Mouse (Mus musculus) G1E (cell line): ENCODE results near the gene Wwox. TPM values are rescaled to one million over a fixed set of nuclear protein-coding genes. Genes with fewer than 3 reads are reported as not detected.

Experiments
- ATAC-seq: 2 replicates; pipeline ENCODE4 v1.8.0; 2016; ENCODE audit warnings: mild to moderate bottlenecking; ENCODE audit not compliant: insufficient number of reproducible peaks, poor library complexity, low FRiP score, severe bottlenecking; ENCODE audit errors: extremely low read depth
- DNase-seq: peaks from one replicate; pipeline ENCODE4 v3.0.0; 2012; ENCODE audit warnings: low spot score
- H3K27me3 ChIP-seq: 2 replicates; pipeline ENCODE4 v1.6.1; 2012; ENCODE audit warnings: mild to moderate bottlenecking, low read length, inconsistent platforms; ENCODE audit not compliant: insufficient read depth
- H3K36me3 ChIP-seq: replicated peaks from 2 replicates; pipeline ENCODE3; 2012; ENCODE audit warnings: mild to moderate bottlenecking, inconsistent platforms
- H3K4me1 ChIP-seq: 2 replicates; pipeline ENCODE4 v1.6.1; 2012; ENCODE audit warnings: low read depth, low read length, inconsistent platforms, mixed read lengths; ENCODE audit not compliant: insufficient read depth
- H3K4me3 ChIP-seq: 2 replicates; pipeline ENCODE4 v1.5.1; 2012; ENCODE audit warnings: low read depth, mild to moderate bottlenecking, inconsistent platforms, low read length, moderate library complexity, mixed read lengths
- H3K9me3 ChIP-seq: replicated peaks from 2 replicates; pipeline ENCODE4 v1.6.1; 2012; ENCODE audit warnings: inconsistent platforms
- CTCF ChIP-seq: IDR thresholded peaks from 2 replicates; pipeline ENCODE4 v1.5.1; 2012; ENCODE audit warnings: low read depth, low read length, inconsistent platforms, mixed read lengths
- GATA1 ChIP-seq: IDR thresholded peaks from 2 replicates; pipeline ENCODE4 v1.6.1; 2012; ENCODE audit warnings: borderline replicate concordance, low read length, inconsistent platforms, mixed read lengths
- GATA2 ChIP-seq: IDR thresholded peaks from 2 replicates; pipeline ENCODE4 v1.6.1; 2012; ENCODE audit warnings: low read depth, low read length, inconsistent platforms, borderline replicate concordance
- POLR2AphosphoS5 ChIP-seq: IDR thresholded peaks from 2 replicates; pipeline ENCODE4 v1.6.1; 2012; ENCODE audit warnings: low read depth, low read length, inconsistent platforms; ENCODE audit not compliant: insufficient replicate concordance
- TAL1 ChIP-seq: conservative IDR thresholded peaks from 2 replicates; pipeline ENCODE4 v1.6.1; 2012; ENCODE audit warnings: low read depth, low read length, inconsistent platforms, mixed read lengths
- polyA plus RNA-seq: library from polyadenylated mRNA; stranded (reverse); fragments of >175 nt; gene quantifications from 2 replicates; pipeline ENCODE4 v1.2.3, GENCODE M21; 2012
- total RNA-seq, 2 experiments: library from RNA; stranded (forward) in 1 of 2; stranded (reverse) in 1 of 2; fragments of 200-1000 nt in 1 of 2; fragments of >200 nt in 1 of 2; fragmentation: Nextera tagmentation in 1 of 2; gene quantifications; 2 replicates each; pipeline ENCODE4 v1.2.3; 2014 to 2017

The Wwox gene
- total and polyA plus RNA-seq, 3 experiments = 5.8 to 33.9 (median 7.2) TPM

DNA sequence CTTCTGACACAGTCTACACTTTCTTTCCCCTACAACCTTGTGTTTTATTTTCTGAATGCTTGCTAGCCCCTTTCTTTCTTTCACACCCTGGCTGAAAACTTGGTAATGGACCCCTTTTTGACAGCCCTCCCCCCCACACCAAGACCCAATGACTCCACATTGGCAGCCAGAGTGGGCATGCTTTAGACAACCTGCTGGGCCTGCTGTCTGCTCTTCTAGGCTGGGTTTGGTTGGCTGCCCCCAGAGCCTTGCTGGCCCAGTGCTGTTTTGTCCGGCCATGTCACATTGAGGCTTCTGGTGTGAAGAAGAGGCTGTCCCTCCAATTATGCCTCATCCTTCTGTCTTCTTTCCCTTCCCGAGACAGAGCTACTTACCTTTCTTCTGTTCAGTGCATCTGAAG, 83.6 kb downstream of the Wwox start:
- H3K4me3 ChIP-seq = no peak overlapping the region
- H3K4me1 ChIP-seq = no peaks in the 10 kb centered on the region
- 0 out of 2 replicates have a peak, but pooled peaks cover 3% of the 10 kb centered on the region for H3K9me3 ChIP-seq
- H3K27me3 ChIP-seq = no peaks in the 10 kb centered on the region
- ATAC-seq = no peak
- DNase-seq = no peak
- peaks cover 15% of the 10 kb centered on the region for H3K36me3 ChIP-seq
- no peak for TF ChIP-seq CTCF
- no peak for TF ChIP-seq GATA2
- no peak for TF ChIP-seq TAL1
- TF ChIP-seq GATA1 = no peak
- TF ChIP-seq POLR2AphosphoS5 = no peak

DNA sequence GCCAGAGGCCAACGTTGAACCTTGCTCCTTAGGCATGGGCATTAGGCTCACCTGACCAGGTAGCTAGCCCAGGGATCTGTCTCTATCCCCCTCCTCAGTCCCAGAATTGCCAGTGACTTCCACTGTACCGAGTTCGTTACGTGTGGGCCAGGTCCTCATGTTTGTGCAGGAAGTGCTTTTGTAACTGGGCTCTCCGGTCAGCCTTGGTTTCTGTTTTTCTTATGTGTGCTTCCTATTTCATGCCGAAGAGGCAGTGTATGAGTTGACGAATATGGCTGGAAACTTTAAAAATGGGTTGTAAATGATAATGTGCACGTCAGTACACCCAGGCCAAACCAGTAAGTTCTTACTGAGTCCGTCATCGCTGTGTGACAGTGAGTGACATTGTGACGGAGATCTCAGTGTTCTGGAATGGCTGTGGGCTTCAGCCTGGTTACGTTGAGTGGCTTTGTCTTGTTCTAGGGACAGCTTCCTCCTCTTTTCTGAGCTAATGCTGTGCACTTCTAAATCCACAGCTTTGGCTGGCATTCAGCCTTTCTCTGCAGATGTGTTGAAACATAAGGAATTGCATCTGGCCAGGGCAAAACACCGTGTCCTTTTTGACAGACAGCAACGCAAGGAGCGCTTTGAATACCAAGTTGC, 87.3 kb downstream of the Wwox start:
- no peaks in the 10 kb centered on the region for H3K4me1 ChIP-seq
- no peak for DNase-seq
- ATAC-seq = no peak
- 0 out of 2 replicates have a peak, but pooled peaks cover under 1% of the 10 kb centered on the region for H3K9me3 ChIP-seq
- H3K36me3 ChIP-seq = peaks cover 3% of the 10 kb centered on the region
- H3K4me3 ChIP-seq = no peak overlapping the region
- TF ChIP-seq CTCF = no peak
- TF ChIP-seq GATA2 = no peak
- no peak for TF ChIP-seq POLR2AphosphoS5
- TF ChIP-seq GATA1 = no peak
- TF ChIP-seq TAL1 = no peak
- no peaks in the 10 kb centered on the region for H3K27me3 ChIP-seq

GRCm38 (mm10) chr8:114527648-114528221, 88.3 kb downstream of the Wwox start:
- peaks cover 3% of the 10 kb centered on the region for H3K36me3 ChIP-seq
- TF ChIP-seq GATA2 (no peak), GATA1 (no peak), CTCF (no peak), TAL1 (no peak), POLR2AphosphoS5 (no peak)
- no peaks in the 10 kb centered on the region for H3K4me1 ChIP-seq
- no peaks in the 10 kb centered on the region for H3K9me3 ChIP-seq
- H3K4me3 ChIP-seq = no peak overlapping the region
- DNase-seq = no peak
- H3K27me3 ChIP-seq = no peaks in the 10 kb centered on the region
- no peak for ATAC-seq

- DNase-seq (no peak), ATAC-seq (no peak)
- no peaks in the 10 kb centered on the region for H3K9me3 ChIP-seq
- TF ChIP-seq GATA2 = no peak
- no peak for TF ChIP-seq POLR2AphosphoS5
- TF ChIP-seq TAL1 = no peak
- TF ChIP-seq GATA1 = no peak
- H3K27me3 ChIP-seq = no peaks in the 10 kb centered on the region
- H3K4me1 ChIP-seq = no peaks in the 10 kb centered on the region
- peaks cover 3% of the 10 kb centered on the region for H3K36me3 ChIP-seq
- H3K4me3 ChIP-seq = no peak overlapping the region
Observed at GRCm38 (mm10) chr8:114529581-114529980, 90.1 kb downstream of the Wwox start.

- H3K4me3 ChIP-seq = no peak overlapping the region
- DNase-seq (no peak), ATAC-seq (no peak)
- TF ChIP-seq GATA1 (no peak), TAL1 (no peak), POLR2AphosphoS5 (no peak), GATA2 (no peak), CTCF (no peak)
- H3K9me3 ChIP-seq = no peaks in the 10 kb centered on the region
- H3K36me3 ChIP-seq = peaks cover 11% of the 10 kb centered on the region
- H3K4me1 ChIP-seq = no peaks in the 10 kb centered on the region
- H3K27me3 ChIP-seq = no peaks in the 10 kb centered on the region
Observed at GRCm38 (mm10) chr8:114536201-114536600, 96.7 kb downstream of the Wwox start.

DNA sequence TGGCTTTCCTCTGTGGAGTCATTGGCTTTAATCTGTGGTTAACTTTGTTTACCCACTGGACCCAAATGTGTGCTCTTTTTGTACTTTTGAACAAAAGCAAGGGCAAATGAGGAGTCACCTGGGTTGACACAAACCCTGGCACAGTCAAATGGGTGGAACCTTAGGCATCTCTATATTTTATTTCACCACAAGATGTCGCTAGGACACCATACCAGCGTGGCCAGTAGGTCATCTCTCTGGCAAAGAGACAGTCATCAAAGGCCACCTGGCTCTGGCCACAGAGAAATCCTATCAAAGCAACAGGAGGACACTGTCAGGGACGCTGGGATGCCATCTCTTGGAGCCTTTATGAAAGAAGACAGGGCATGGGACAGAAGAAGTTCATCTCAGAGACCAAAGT, 101.7 kb downstream of the Wwox start:
- Histone ChIP-seq H3K36me3 (peaks cover 10% of the 10 kb centered on the region), H3K4me1 (no peaks in the 10 kb centered on the region), H3K27me3 (no peaks in the 10 kb centered on the region), H3K9me3 (no peaks in the 10 kb centered on the region), H3K4me3 (no peak overlapping the region)
- ATAC-seq (no peak), DNase-seq (no peak)
- TF ChIP-seq POLR2AphosphoS5 = no peak
- TF ChIP-seq TAL1 = no peak
- no peak for TF ChIP-seq CTCF
- TF ChIP-seq GATA2 = no peak
- no peak for TF ChIP-seq GATA1
